Mouse (Mus musculus) CH12.LX (cell line): ENCODE data around the gene Agap1.

Experiments
- CHD2 ChIP-seq: IDR thresholded peaks from 2 replicates; pipeline ENCODE4 v1.6.1; 2011; ENCODE audit warnings: low read length, improper control_type of control experiment
- CTCF ChIP-seq, 2 experiments: IDR thresholded peaks in 1 of 2; conservative IDR thresholded peaks in 1 of 2; 2 replicates each; pipeline ENCODE4 v1.5.1; 2011 to 2012; ENCODE audit warnings: low read depth in 2 of 2, low read length in 2 of 2, improper control_type of control experiment in 1 of 2, inconsistent platforms in 1 of 2, mild to moderate bottlenecking in 1 of 2, moderate library complexity in 1 of 2
- EP300 ChIP-seq: IDR thresholded peaks from 2 replicates; pipeline ENCODE4 v1.6.1; 2011; ENCODE audit warnings: low read length, improper control_type of control experiment
- HCFC1 ChIP-seq: IDR thresholded peaks from 2 replicates; pipeline ENCODE4 v1.6.1; 2012; ENCODE audit warnings: low read depth, mild to moderate bottlenecking, inconsistent platforms, low read length, improper control_type of control experiment
- JUND ChIP-seq: conservative IDR thresholded peaks from 2 replicates; pipeline ENCODE4 v1.6.1; 2011; ENCODE audit warnings: low read depth, low read length, improper control_type of control experiment
- MAZ ChIP-seq: IDR thresholded peaks from 2 replicates; pipeline ENCODE4 v1.6.1; 2012; ENCODE audit warnings: low read depth, mild to moderate bottlenecking, inconsistent platforms, low read length, improper control_type of control experiment, moderate library complexity
- MXI1 ChIP-seq: IDR thresholded peaks from 2 replicates; pipeline ENCODE4 v1.6.1; 2011; ENCODE audit warnings: mild to moderate bottlenecking, low read depth, low read length, improper control_type of control experiment
- SMC3 ChIP-seq: IDR thresholded peaks from 2 replicates; pipeline ENCODE4 v1.6.1; 2011; ENCODE audit warnings: low read depth, low read length, improper control_type of control experiment
- UBTF ChIP-seq: IDR thresholded peaks from 2 replicates; pipeline ENCODE4 v1.6.1; 2012; ENCODE audit warnings: low read depth, mild to moderate bottlenecking, inconsistent platforms, low read length, improper control_type of control experiment, moderate library complexity
- USF1 ChIP-seq: IDR thresholded peaks from 2 replicates; pipeline ENCODE4 v1.6.1; 2014; ENCODE audit warnings: low read depth, mild to moderate bottlenecking, inconsistent platforms, low read length, improper control_type of control experiment
- ZNF384 ChIP-seq: IDR thresholded peaks from 2 replicates; pipeline ENCODE4 v1.6.1; 2012; ENCODE audit warnings: low read depth, low read length, improper control_type of control experiment, inconsistent platforms

DNA sequence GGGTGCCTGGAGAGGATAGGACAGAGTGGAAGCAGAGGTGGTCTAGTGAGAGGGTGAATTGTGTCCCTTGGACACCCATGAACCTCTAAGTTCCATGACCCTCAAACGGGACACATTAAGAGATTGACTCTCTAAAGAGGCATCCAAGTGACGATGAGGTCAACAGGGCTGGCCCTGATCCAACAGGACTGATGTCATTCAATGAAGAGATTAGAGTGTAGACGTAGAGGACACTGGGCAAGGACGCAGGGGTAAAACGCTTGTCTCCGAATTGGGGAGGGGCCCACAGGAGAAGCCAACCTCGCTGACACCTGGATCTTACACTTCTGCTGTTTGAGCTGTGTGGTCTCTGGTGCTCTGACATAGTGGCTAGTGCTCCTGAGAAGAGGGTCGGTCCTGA, 2.5 kb upstream of the Agap1 start:
- no peak for TF ChIP-seq UBTF
- no peak for TF ChIP-seq MXI1
- no peak for TF ChIP-seq HCFC1
- no peak for TF ChIP-seq CHD2
- TF ChIP-seq MAZ, result no peak
- no peak for TF ChIP-seq CTCF (conservative IDR thresholded peaks at IDR 0.05 in 1 of 2, IDR thresholded peaks at IDR 0.05 in 1 of 2; ENCODE audit: low read depth in 2 of 2, low read length in 2 of 2)
- no peak for TF ChIP-seq SMC3
- TF ChIP-seq ZNF384, result no peak
- TF ChIP-seq USF1, result no peak
- TF ChIP-seq EP300, result no peak
- TF ChIP-seq JUND, result no peak
